Mouse (Mus musculus): ENCODE results near the gene Acss1.

GRCm38 (mm10) chr2:150664152-150664920 is 4.0 kb downstream of the Acss1 start:
- TF ChIP-seq CTCF (IDR thresholded peaks at IDR 0.05; ENCODE audit: low read depth, low read length): no peak
- TF ChIP-seq POLR2A (IDR thresholded peaks at IDR 0.05; ENCODE audit: extremely low read depth, insufficient read depth, low read length): no peak

Measured in liver, adult 2 months (tissue).